Mouse (Mus musculus) heart, postnatal 0 days (tissue): Measurements from ENCODE around the gene Selenoh.

Experiments
- CTCF ChIP-seq: IDR thresholded peaks from 2 replicates; pipeline ENCODE4 v1.5.1; 2016; ENCODE audit warnings: antibody characterized with exemption, control low read depth, low read depth
- EP300 ChIP-seq: IDR thresholded peaks from 2 replicates; pipeline ENCODE4 v1.6.1; 2016; ENCODE audit warnings: antibody characterized with exemption, low read depth

DNA sequence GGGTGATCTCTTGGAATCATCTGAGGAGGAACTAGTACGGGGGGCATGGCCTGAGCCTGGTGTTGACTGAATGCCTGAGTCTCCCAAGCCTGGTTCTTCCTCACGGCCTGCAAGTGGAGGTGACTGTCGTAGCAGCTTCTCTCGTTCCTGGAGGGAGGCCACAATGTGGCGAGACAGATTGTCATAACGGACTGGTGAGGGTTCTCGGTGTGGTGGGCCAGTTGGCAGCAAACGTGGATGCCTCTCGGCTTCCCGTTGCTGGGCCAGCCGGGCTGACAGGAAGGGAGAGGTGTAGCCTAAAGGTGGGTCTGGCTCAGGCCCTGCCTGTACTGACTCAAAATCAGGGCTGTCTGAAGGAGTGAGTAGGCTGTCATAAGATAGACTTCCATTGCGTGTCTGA, 19.5 kb upstream of the Selenoh start:
- TF ChIP-seq EP300 (no peak), CTCF (no peak)
